Mouse (Mus musculus) embryonic facial prominence, embryonic 11.5 days (tissue): ENCODE data around the gene Fxn. TPM values are rescaled to one million over a fixed set of nuclear protein-coding genes. Genes with fewer than 3 reads are reported as not detected.

Experiments
- ATAC-seq: fragments of 200-750 bp; cut with Nextera tagmentation; replicated peaks from 2 replicates; pipeline ENCODE4 v1.8.0; 2017; ENCODE audit warnings: low read depth; ENCODE audit not compliant: insufficient number of reproducible peaks, low FRiP score, low TSS enrichment
- DNase-seq: peaks from one replicate; pipeline ENCODE4 v3.0.0-alpha.2; 2015; ENCODE audit warnings: low spot score
- H3K27ac ChIP-seq: fragments of 300-500 bp; sonication (generic); replicated peaks from 2 replicates; pipeline ENCODE4 v1.5.1; 2014; ENCODE audit warnings: mild to moderate bottlenecking, low read depth, low read length, control low read depth
- H3K27me3 ChIP-seq: fragments of 300-500 bp; sonication (generic); 2 replicates; pipeline ENCODE4 v1.6.1; 2014; ENCODE audit warnings: mild to moderate bottlenecking, low read length, moderate library complexity, mixed read lengths; ENCODE audit not compliant: control insufficient read depth, insufficient read depth
- H3K36me3 ChIP-seq: fragments of 300-500 bp; sonication (generic); replicated peaks from 2 replicates; pipeline ENCODE4 v1.6.1; 2014; ENCODE audit warnings: low read depth, mild to moderate bottlenecking, low read length, moderate library complexity, mixed read lengths; ENCODE audit not compliant: control insufficient read depth, insufficient read depth
- H3K4me1 ChIP-seq: fragments of 300-500 bp; sonication (generic); 2 replicates; pipeline ENCODE4 v1.6.1; 2014; ENCODE audit warnings: low read length, mixed read lengths; ENCODE audit not compliant: control insufficient read depth, insufficient read depth
- H3K4me2 ChIP-seq: fragments of 300-500 bp; sonication (generic); 2 replicates; pipeline ENCODE4 v1.6.1; 2014; ENCODE audit warnings: low read depth, mild to moderate bottlenecking, control low read depth, low read length, moderate library complexity
- H3K4me3 ChIP-seq: fragments of 300-500 bp; sonication (generic); 2 replicates; pipeline ENCODE4 v1.5.1; 2014; ENCODE audit warnings: low read depth, low read length, control low read depth
- H3K9ac ChIP-seq: fragments of 300-500 bp; sonication (generic); replicated peaks from 2 replicates; pipeline ENCODE4 v1.6.1; 2014; ENCODE audit warnings: mild to moderate bottlenecking, control low read depth, low read length
- H3K9me3 ChIP-seq: fragments of 300-500 bp; sonication (generic); replicated peaks from 2 replicates; pipeline ENCODE4 v1.6.1; 2016; ENCODE audit warnings: mild to moderate bottlenecking, low read length, inconsistent platforms, mixed read lengths; ENCODE audit not compliant: control insufficient read depth
- WGBS: fragments of 180-500 bp; shearing (Covaris S2); extraction: QIAGEN DNeasy Blood & Tissue Kit; methylation state at CpG from one replicate; pipeline ENCODE4 v1.1.7; 2014; 5-methylcytosine and 5-hydroxymethylcytosine counted together
- polyA plus RNA-seq: library from polyadenylated mRNA; unstranded; fragments of >200 nt; fragmentation: Nextera tagmentation; extraction: Ambion mirVana; gene quantifications from 2 replicates; pipeline ENCODE4 v1.2.1, GENCODE M21; 2014

The Fxn gene
- polyA plus RNA-seq, 1 experiment from 2014 or later = 58.0 TPM

- H3K27me3 ChIP-seq = peaks cover 11% of the 10 kb centered on the region
- DNase-seq (peak; percentile 52), ATAC-seq (peak; percentile 71)
- H3K36me3 ChIP-seq = no peaks in the 10 kb centered on the region
- no peaks in the 10 kb centered on the region for H3K9me3 ChIP-seq
- no peak within 1 kb of the TSS for H3K27ac ChIP-seq
- peak within 1 kb of the TSS; percentile 86 for H3K4me2 ChIP-seq
- WGBS = under 1% methylated on average over 59 of the region's 59 CpGs
- H3K4me3 ChIP-seq = peak within 1 kb of the TSS; percentile 38
- H3K9ac ChIP-seq = peak within 1 kb of the TSS; percentile 29
- H3K4me1 ChIP-seq = no peaks in the 10 kb centered on the region
Observed at GRCm38 (mm10) chr19:24224500-24225304, 55.7 kb downstream of the Fxn start, which contains the start of gene Tjp2. Tjp2 (minus strand) TSS chr19:24225030.

DNA sequence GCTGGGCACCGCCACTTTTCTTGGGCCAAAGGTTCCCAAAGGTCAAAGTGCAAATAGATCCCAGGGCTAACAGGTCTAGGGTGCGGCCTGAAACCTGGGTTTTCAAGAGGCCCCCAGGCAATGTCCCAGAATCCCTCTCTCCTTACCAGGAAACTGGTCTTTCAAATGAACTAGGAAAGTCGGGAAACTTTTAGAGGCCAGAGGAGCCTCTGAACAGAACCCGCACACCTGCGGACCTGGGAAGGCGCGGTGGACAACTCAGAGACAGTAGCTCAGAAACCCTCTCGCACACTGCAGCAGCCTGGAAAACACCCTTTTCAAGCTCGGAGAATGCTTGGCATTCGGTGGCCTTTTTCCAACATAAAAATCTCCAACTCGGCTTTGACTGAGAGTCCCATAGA is 56.6 kb downstream of the Fxn start:
- Histone ChIP-seq H3K4me2 (peak overlapping the region; percentile 27), H3K27me3 (peaks cover 11% of the 10 kb centered on the region), H3K4me1 (no peaks in the 10 kb centered on the region), H3K9me3 (no peaks in the 10 kb centered on the region), H3K36me3 (no peaks in the 10 kb centered on the region), H3K4me3 (peak overlapping the region; percentile 38), H3K27ac (no peak overlapping the region), H3K9ac (no peak overlapping the region; the same call in none of the 2 replicates)
- DNase-seq (no peak), ATAC-seq (no peak)
- 11% methylated on average over 11 of the region's 11 CpGs for WGBS

- WGBS = 94% methylated on average over 4 of the region's 4 CpGs
- H3K4me2 ChIP-seq = no peak overlapping the region
Observed at GRCm38 (mm10) chr19:24221455-24221854, 59.0 kb downstream of the Fxn start.

DNA sequence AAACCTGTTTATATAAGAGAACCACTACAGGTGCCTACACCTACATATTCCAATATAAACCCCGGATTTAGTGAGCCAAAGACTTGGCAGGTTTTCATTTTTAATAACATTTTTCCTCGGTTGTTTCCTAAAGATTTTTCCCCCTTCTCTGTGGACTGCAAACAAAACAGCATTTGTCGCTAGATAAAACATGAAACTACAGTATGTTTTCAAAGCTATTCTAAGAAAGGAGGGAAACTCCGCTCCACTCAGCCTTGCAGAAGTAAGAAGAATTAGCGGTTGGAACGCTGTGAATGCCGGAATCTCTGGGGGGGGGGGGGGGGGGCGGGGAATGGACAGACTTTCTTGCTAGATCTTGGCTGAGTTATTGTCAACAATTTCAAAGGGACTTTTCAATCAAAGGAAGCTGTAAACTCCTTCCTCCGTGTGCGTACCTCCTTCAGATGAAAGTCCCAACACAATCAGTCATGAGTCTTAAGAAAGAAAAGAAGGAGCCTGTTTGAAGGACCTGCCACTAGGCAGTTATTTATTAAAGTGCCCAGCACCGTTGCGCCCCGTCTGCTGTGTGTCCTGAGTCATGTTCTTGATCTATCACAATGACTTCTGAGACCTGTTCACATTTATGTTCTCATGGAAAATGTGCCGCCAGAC is 59.5 kb downstream of the Fxn start:
- Histone ChIP-seq H3K9me3 (no peaks in the 10 kb centered on the region), H3K4me1 (no peaks in the 10 kb centered on the region), H3K27me3 (peaks cover 11% of the 10 kb centered on the region), H3K36me3 (no peaks in the 10 kb centered on the region), H3K9ac (no peak overlapping the region), H3K4me2 (no peak overlapping the region), H3K27ac (no peak overlapping the region), H3K4me3 (no peak overlapping the region)
- ATAC-seq (no peak), DNase-seq (no peak)
- WGBS = 65% methylated on average over 14 of the region's 14 CpGs

More at GRCm38 (mm10) chr19:24221455-24221854, 59.0 kb downstream of the Fxn start:
- no peak overlapping the region for H3K4me3 ChIP-seq
- no peak overlapping the region for H3K27ac ChIP-seq
- no peak for DNase-seq
- peaks cover 11% of the 10 kb centered on the region for H3K27me3 ChIP-seq
- H3K9ac ChIP-seq = no peak overlapping the region
- no peaks in the 10 kb centered on the region for H3K4me1 ChIP-seq
- H3K9me3 ChIP-seq = no peaks in the 10 kb centered on the region
- ATAC-seq = no peak
- no peaks in the 10 kb centered on the region for H3K36me3 ChIP-seq

DNA sequence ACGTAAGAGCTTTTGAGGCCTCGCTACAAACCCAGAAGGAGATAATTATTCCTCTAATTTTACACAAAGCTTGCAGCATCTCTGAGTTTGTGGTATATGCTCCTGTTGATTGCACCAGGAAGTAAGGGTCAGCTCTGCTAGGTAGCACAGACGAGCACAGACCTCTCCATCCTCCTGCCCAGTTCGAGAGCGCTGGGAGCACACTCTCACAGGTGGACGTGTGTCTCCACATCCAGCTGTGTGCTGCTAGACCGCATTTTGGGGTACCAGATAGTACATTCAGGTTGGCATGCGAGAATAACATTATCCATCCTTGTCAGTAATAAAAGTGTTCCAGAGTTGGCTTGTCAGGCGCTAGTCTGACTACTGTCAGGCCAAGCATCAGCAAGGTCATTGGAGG is 61.4 kb downstream of the Fxn start:
- H3K4me3 ChIP-seq = no peak overlapping the region
- ATAC-seq = no peak
- peaks cover 5% of the 10 kb centered on the region for H3K27me3 ChIP-seq
- no peaks in the 10 kb centered on the region for H3K4me1 ChIP-seq
- no peak overlapping the region for H3K27ac ChIP-seq
- WGBS = 69% methylated on average over 9 of the region's 9 CpGs
- H3K36me3 ChIP-seq = no peaks in the 10 kb centered on the region
- DNase-seq = no peak
- H3K9me3 ChIP-seq = no peaks in the 10 kb centered on the region
- no peak overlapping the region for H3K4me2 ChIP-seq
- no peak overlapping the region for H3K9ac ChIP-seq

- ATAC-seq (no peak), DNase-seq (no peak)
- no peaks in the 10 kb centered on the region for H3K4me1 ChIP-seq
- H3K36me3 ChIP-seq = no peaks in the 10 kb centered on the region
- no peak overlapping the region for H3K9ac ChIP-seq
- no peak overlapping the region for H3K4me3 ChIP-seq
- H3K27me3 ChIP-seq = no peaks in the 10 kb centered on the region
- no peaks in the 10 kb centered on the region for H3K9me3 ChIP-seq
- no peak overlapping the region for H3K27ac ChIP-seq
- 49% methylated on average over 2 of the region's 2 CpGs for WGBS
- no peak overlapping the region for H3K4me2 ChIP-seq
Observed at GRCm38 (mm10) chr19:24218291-24218690, 62.1 kb downstream of the Fxn start.

DNA sequence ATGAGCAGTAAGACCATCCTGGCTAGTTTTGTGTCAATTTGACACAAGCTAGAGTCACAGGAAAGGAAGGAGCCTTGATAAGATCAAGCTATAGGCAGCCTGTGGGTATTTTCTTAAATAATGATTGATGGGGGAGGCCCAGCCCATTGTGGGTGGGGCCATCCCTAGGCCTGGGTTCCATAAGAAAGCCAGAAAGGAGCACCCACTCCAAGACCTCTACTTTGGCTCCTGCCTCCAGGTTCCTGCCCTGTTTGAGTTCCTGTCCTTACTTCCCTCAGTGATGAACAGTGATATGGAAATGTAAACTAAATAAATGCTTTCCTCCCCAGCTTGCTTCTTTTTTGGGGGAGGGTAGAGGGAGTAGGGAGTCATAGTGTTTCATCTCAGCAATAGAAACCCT is 62.6 kb downstream of the Fxn start:
- no peak overlapping the region for H3K4me3 ChIP-seq
- no peak for ATAC-seq
- no peak overlapping the region for H3K27ac ChIP-seq
- H3K4me1 ChIP-seq = no peaks in the 10 kb centered on the region
- no peak overlapping the region for H3K9ac ChIP-seq
- no peaks in the 10 kb centered on the region for H3K9me3 ChIP-seq
- no peak for DNase-seq
- no peak overlapping the region for H3K4me2 ChIP-seq
- no peaks in the 10 kb centered on the region for H3K36me3 ChIP-seq
- H3K27me3 ChIP-seq = no peaks in the 10 kb centered on the region

DNA sequence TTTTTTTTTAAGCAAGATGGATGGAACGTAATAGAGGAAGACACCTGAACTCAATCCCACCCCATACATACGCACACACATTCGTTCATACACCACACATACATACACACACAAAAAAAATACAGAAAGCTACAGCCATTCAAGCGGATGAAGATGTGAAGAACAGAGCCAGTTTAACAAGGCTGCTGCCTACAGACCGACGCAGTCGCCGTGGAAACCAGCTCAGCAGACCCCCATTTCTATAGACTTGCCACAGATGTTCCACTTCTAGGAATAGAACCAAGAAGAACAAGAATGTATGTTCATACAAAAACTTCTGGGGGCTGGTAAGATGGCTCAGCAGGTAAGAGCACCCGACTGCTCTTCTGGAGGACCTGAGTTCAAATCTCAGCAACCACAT is 63.6 kb downstream of the Fxn start:
- DNase-seq (no peak), ATAC-seq (no peak)
- no peaks in the 10 kb centered on the region for H3K4me1 ChIP-seq
- no peaks in the 10 kb centered on the region for H3K27me3 ChIP-seq
- no peaks in the 10 kb centered on the region for H3K36me3 ChIP-seq
- no peaks in the 10 kb centered on the region for H3K9me3 ChIP-seq
- no peak overlapping the region for H3K27ac ChIP-seq
- WGBS = 88% methylated on average over 9 of the region's 9 CpGs
- no peak overlapping the region for H3K4me2 ChIP-seq
- H3K4me3 ChIP-seq = no peak overlapping the region
- no peak overlapping the region for H3K9ac ChIP-seq
